Mouse (Mus musculus) midbrain, embryonic 10.5 days (tissue): ENCODE results near the gene Mpv17l. TPM values are rescaled to one million over a fixed set of nuclear protein-coding genes. Genes with fewer than 3 reads are reported as not detected.

Experiments
- DNase-seq: peaks from one replicate; pipeline ENCODE4 v3.0.0-alpha.2; 2017; ENCODE audit warnings: low spot score
- H3K27ac ChIP-seq: fragments of 300-500 bp; sonication (generic); replicated peaks from 2 replicates; pipeline ENCODE4 v1.5.1; 2016; ENCODE audit warnings: mild to moderate bottlenecking
- H3K27me3 ChIP-seq: fragments of 300-500 bp; sonication (generic); 2 replicates; pipeline ENCODE4 v1.6.1; 2016; ENCODE audit warnings: low read depth, mild to moderate bottlenecking; ENCODE audit not compliant: poor library complexity, severe bottlenecking
- H3K36me3 ChIP-seq: fragments of 300-500 bp; sonication (generic); 2 replicates; pipeline ENCODE4 v1.6.1; 2016; ENCODE audit warnings: mild to moderate bottlenecking, moderate library complexity
- H3K4me1 ChIP-seq: fragments of 300-500 bp; sonication (generic); 2 replicates; pipeline ENCODE4 v1.6.1; 2016
- H3K4me3 ChIP-seq: fragments of 300-500 bp; sonication (generic); 2 replicates; pipeline ENCODE4 v1.5.1; 2016; ENCODE audit warnings: mild to moderate bottlenecking, moderate library complexity
- H3K9me3 ChIP-seq: fragments of 300-500 bp; sonication (generic); replicated peaks from 2 replicates; pipeline ENCODE4 v1.6.1; 2016; ENCODE audit warnings: mild to moderate bottlenecking
- WGBS: fragments of 180-500 bp; shearing (Covaris S2); methylation state at CpG from one replicate; pipeline ENCODE4 v1.1.7; 2016; 5-methylcytosine and 5-hydroxymethylcytosine counted together
- polyA plus RNA-seq: library from polyadenylated mRNA; unstranded; fragments of >200 nt; fragmentation: Nextera tagmentation; extraction: Ambion mirVana; gene quantifications from 2 replicates; pipeline ENCODE4 v1.2.1, GENCODE M21; 2016

The Mpv17l gene
- polyA plus RNA-seq, 1 experiment from 2014 or later = 3.2 TPM

DNA sequence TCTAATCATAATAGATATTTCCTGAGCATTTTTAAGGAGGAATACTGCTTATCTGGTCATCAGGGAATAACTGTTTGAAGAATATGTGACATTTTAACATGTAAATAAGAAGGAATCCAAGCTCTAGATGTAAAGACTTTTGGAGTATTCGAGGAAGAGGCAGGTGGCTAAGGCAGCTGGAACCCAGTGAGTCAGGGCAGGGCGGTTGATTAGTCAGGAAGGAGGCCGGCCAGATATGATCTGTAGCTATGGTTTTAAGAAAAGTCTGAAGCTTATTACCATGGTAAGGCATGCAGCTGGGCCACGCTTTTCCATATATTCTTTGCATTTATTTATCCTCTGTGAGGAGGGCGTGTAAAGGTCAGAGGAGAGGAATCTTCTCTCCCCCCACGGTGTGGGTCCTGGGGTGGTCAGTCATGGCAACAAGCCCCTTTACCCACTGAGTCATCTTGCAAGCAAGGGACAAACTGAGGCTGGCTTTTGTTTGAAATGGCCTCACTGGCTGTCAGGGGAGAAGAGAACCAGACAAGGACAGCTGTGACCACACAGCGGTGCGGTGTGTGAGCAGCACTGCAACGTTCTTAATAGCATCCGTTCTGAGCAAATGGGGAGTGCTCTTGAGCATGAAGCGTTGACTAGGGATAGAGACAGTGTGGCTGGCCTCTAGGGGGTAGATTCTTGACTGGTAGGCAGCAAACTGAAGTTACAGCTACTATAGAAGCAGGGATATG is 89.7 kb downstream of the Mpv17l start:
- H3K9me3 ChIP-seq = no peaks in the 10 kb centered on the region
- no peak for DNase-seq
- H3K27ac ChIP-seq = no peak overlapping the region
- H3K27me3 ChIP-seq = no peaks in the 10 kb centered on the region
- no peaks in the 10 kb centered on the region for H3K36me3 ChIP-seq
- no peak overlapping the region for H3K4me3 ChIP-seq
- H3K4me1 ChIP-seq = peaks cover 4% of the 10 kb centered on the region
- WGBS = 90% methylated on average over 11 of the region's 11 CpGs

DNA sequence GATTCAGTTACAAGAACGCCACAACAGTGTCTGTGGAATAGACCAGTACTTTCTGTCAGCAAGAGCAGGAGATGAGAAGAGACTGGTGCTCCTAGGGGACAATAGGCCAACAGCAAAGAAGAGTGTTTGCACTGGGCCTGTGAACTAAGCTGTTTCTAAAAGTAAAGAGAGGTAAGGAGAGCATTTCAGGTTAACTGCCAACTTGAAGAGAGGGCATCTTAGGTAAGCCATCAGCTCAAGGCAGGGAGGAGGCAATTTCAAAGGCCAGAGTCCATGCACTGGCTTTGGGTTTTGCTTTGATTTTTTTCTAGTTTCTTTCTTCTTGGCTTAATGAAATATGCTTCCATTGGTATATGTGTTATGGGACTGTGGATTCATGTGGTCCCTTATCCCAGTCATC is 91.1 kb downstream of the Mpv17l start:
- Histone ChIP-seq H3K27ac (no peak overlapping the region), H3K4me1 (no peaks in the 10 kb centered on the region), H3K9me3 (no peaks in the 10 kb centered on the region), H3K4me3 (no peak overlapping the region), H3K36me3 (no peaks in the 10 kb centered on the region), H3K27me3 (no peaks in the 10 kb centered on the region)
- no peak for DNase-seq
- 83% methylated on average over 1 of the region's 1 CpGs for WGBS

DNA sequence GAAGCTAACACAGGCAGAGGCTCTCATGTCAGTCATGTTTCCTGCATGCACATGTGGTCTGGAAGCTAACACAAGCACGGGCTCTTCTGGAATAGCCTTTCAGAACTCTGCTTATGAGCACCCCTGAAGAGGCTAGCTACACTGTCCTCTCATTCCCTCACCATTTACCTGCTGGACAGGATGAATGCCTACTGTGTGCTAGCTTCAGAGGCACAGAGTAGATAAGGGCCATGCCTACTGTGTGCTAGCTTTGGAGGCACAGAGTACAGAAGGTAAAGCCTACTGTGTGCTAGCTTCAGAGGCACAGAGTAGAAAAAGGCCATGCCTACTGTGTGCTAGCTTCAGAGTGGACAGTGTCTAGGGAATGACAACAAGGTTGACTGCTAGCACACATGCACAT is 91.5 kb downstream of the Mpv17l start:
- no peak for DNase-seq
- H3K4me3 ChIP-seq = no peak overlapping the region
- H3K4me1 ChIP-seq = no peaks in the 10 kb centered on the region
- H3K36me3 ChIP-seq = no peaks in the 10 kb centered on the region
- no peaks in the 10 kb centered on the region for H3K27me3 ChIP-seq
- no peaks in the 10 kb centered on the region for H3K9me3 ChIP-seq
- H3K27ac ChIP-seq = no peak overlapping the region
- WGBS = 93% methylated on average over 1 of the region's 1 CpGs

Other genes starting within 250 kb of the Mpv17l start
- 45.7 and 47.2 TPM in 2 replicates for gene Parn, start 235.0 kb upstream of the Mpv17l start, polyA plus RNA-seq
- gene Bfar, start 231.3 kb upstream of the Mpv17l start, polyA plus RNA-seq = 38.8 and 41.7 TPM in 2 replicates
- 8.5 and 9.6 TPM in 2 replicates for gene 3110001I22Rik, start 231.2 kb upstream of the Mpv17l start, polyA plus RNA-seq
- 0.14 TPM in 1 of 2 replicates, not detected in the other for gene Pla2g10, start 172.2 kb upstream of the Mpv17l start, polyA plus RNA-seq
- 101 and 114 TPM in 2 replicates for gene Rrn3, start 122.5 kb upstream of the Mpv17l start, polyA plus RNA-seq
- 129 and 145 TPM in 2 replicates for gene Ntan1, start 84.3 kb upstream of the Mpv17l start, polyA plus RNA-seq
- gene Pdxdc1, start within 50 bp of the Mpv17l start, polyA plus RNA-seq = 63.5 and 71.2 TPM in 2 replicates
- gene 2900011O08Rik, start 83.4 kb downstream of the Mpv17l start, polyA plus RNA-seq = 10.6 and 18.7 TPM in 2 replicates
- gene Ifitm7, start 83.7 kb downstream of the Mpv17l start, polyA plus RNA-seq = 0.85 and 1.2 TPM in 2 replicates